Mouse (Mus musculus): Measurements from ENCODE around the gene Tha1. TPM values are rescaled to one million over a fixed set of nuclear protein-coding genes. Genes with fewer than 3 reads are reported as not detected.
A peak's percentile ranks its signal among the peaks of the same experiment; 100 is the strongest.

Gene Tha1
- 1.9 and 2.1 TPM in 2 replicates for polyA plus RNA-seq (2014; fragmentation: Nextera tagmentation; extraction: Ambion mirVana)

- peaks cover 3% of the 10 kb centered on the region; the same call in 1 of the 2 replicates for H3K4me1 ChIP-seq (ENCODE audit: control insufficient read depth, insufficient read depth, low read length)
- no peaks in the 10 kb centered on the region for H3K27me3 ChIP-seq (ENCODE audit: control insufficient read depth, insufficient read depth, low read length)
- H3K4me3 ChIP-seq (ENCODE audit: low read depth, low read length) = peak within 1 kb of the TSS; percentile 71
- H3K27ac ChIP-seq (replicated peaks; ENCODE audit: low read depth, low read length) = no peak within 1 kb of the TSS; the same call in 1 of the 2 replicates
- H3K36me3 ChIP-seq (replicated peaks; ENCODE audit: control insufficient read depth, insufficient read depth, low read depth, low read length) = no peaks in the 10 kb centered on the region
- 1% methylated on average over 51 of the region's 51 CpGs for WGBS
- H3K9me3 ChIP-seq (replicated peaks; ENCODE audit: control insufficient read depth, low read length) = no peaks in the 10 kb centered on the region
- H3K4me2 ChIP-seq (ENCODE audit: low read depth, low read length) = peak within 1 kb of the TSS; percentile 99
- DNase-seq (ENCODE audit: low spot score) = peak; percentile 92
- peak within 1 kb of the TSS; percentile 73 for H3K9ac ChIP-seq (replicated peaks; ENCODE audit: low read length)
- ATAC-seq (replicated peaks; ENCODE audit: insufficient number of reproducible peaks, low FRiP score, low TSS enrichment, low read depth) = peak; percentile 57
These were observed at the start of gene Tha1 for GRCm38 (mm10) chr11:117872861-117873608. Gene Tha1 (minus strand): TSS chr11:117873481.

DNA sequence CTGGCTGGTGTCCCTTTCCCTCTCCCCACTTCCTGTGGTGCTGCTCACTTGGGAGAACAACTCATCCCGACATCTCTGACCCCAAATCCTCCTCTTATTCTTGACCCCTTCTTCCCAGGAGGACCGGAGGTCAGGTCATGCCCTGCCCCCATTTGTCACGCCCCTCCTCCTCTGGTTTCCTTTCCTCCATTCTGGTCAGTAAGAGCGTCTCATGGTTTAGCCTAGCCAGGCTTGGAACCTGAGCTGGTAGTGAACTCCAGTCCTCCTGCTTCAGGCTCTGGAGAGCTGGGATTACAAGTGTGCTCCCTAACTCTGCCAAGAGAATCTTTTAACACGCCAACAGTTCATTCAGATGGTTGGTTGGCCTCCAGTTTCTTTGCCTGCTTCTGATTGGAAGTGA is 45.9 kb upstream of the Tha1 start:
- Histone ChIP-seq H3K27ac (replicated peaks; ENCODE audit: low read depth, low read length) (no peak overlapping the region), H3K4me2 (ENCODE audit: low read depth, low read length) (no peak overlapping the region), H3K27me3 (ENCODE audit: control insufficient read depth, insufficient read depth, low read length) (no peaks in the 10 kb centered on the region), H3K4me3 (ENCODE audit: low read depth, low read length) (no peak overlapping the region), H3K9ac (replicated peaks; ENCODE audit: low read length) (no peak overlapping the region), H3K4me1 (ENCODE audit: control insufficient read depth, insufficient read depth, low read length) (peaks cover 4% of the 10 kb centered on the region), H3K36me3 (replicated peaks; ENCODE audit: control insufficient read depth, insufficient read depth, low read depth, low read length) (no peaks in the 10 kb centered on the region), H3K9me3 (replicated peaks; ENCODE audit: control insufficient read depth, low read length) (peaks cover 3% of the 10 kb centered on the region)
- 11% methylated on average over 5 of the region's 5 CpGs for WGBS
- ATAC-seq (replicated peaks; ENCODE audit: insufficient number of reproducible peaks, low FRiP score, low TSS enrichment, low read depth) (no peak), DNase-seq (ENCODE audit: low spot score) (no peak)

GRCm38 (mm10) chr11:117918541-117918940 is 45.3 kb upstream of the Tha1 start:
- Histone ChIP-seq H3K27me3 (ENCODE audit: control insufficient read depth, insufficient read depth, low read length) (no peaks in the 10 kb centered on the region), H3K9ac (replicated peaks; ENCODE audit: low read length) (no peak overlapping the region), H3K36me3 (replicated peaks; ENCODE audit: control insufficient read depth, insufficient read depth, low read depth, low read length) (no peaks in the 10 kb centered on the region), H3K9me3 (replicated peaks; ENCODE audit: control insufficient read depth, low read length) (peaks cover 3% of the 10 kb centered on the region), H3K27ac (replicated peaks; ENCODE audit: low read depth, low read length) (no peak overlapping the region), H3K4me3 (ENCODE audit: low read depth, low read length) (no peak overlapping the region), H3K4me1 (ENCODE audit: control insufficient read depth, insufficient read depth, low read length) (peaks cover 4% of the 10 kb centered on the region), H3K4me2 (ENCODE audit: low read depth, low read length) (no peak overlapping the region)
- ATAC-seq (replicated peaks; ENCODE audit: insufficient number of reproducible peaks, low FRiP score, low TSS enrichment, low read depth) = no peak
- DNase-seq (ENCODE audit: low spot score) = no peak
- 74% methylated on average over 11 of the region's 11 CpGs for WGBS

GRCm38 (mm10) chr11:117915837-117916236 is 42.6 kb upstream of the Tha1 start:
- no peaks in the 10 kb centered on the region for H3K27me3 ChIP-seq (ENCODE audit: control insufficient read depth, insufficient read depth, low read length)
- ATAC-seq (replicated peaks; ENCODE audit: insufficient number of reproducible peaks, low FRiP score, low TSS enrichment, low read depth) = no peak

GRCm38 (mm10) chr11:117915341-117915740 is 42.1 kb upstream of the Tha1 start:
- 41% methylated on average over 1 of the region's 1 CpGs for WGBS
- H3K36me3 ChIP-seq (replicated peaks; ENCODE audit: control insufficient read depth, insufficient read depth, low read depth, low read length) = no peaks in the 10 kb centered on the region
- ATAC-seq (replicated peaks; ENCODE audit: insufficient number of reproducible peaks, low FRiP score, low TSS enrichment, low read depth) = no peak
- H3K27me3 ChIP-seq (ENCODE audit: control insufficient read depth, insufficient read depth, low read length) = no peaks in the 10 kb centered on the region
- H3K27ac ChIP-seq (replicated peaks; ENCODE audit: low read depth, low read length) = no peak overlapping the region
- H3K4me2 ChIP-seq (ENCODE audit: low read depth, low read length) = no peak overlapping the region
- H3K4me3 ChIP-seq (ENCODE audit: low read depth, low read length) = no peak overlapping the region
- H3K4me1 ChIP-seq (ENCODE audit: control insufficient read depth, insufficient read depth, low read length) = peaks cover 4% of the 10 kb centered on the region; the same call in 1 of the 2 replicates
- DNase-seq (ENCODE audit: low spot score) = no peak
- no peak overlapping the region for H3K9ac ChIP-seq (replicated peaks; ENCODE audit: low read length)
- peaks cover 3% of the 10 kb centered on the region for H3K9me3 ChIP-seq (replicated peaks; ENCODE audit: control insufficient read depth, low read length)

More at GRCm38 (mm10) chr11:117915837-117916236, 42.6 kb upstream of the Tha1 start:
- Histone ChIP-seq H3K9ac (replicated peaks; ENCODE audit: low read length) (no peak overlapping the region), H3K4me3 (ENCODE audit: low read depth, low read length) (no peak overlapping the region), H3K4me1 (ENCODE audit: control insufficient read depth, insufficient read depth, low read length) (peaks cover 4% of the 10 kb centered on the region; the same call in 1 of the 2 replicates), H3K27ac (replicated peaks; ENCODE audit: low read depth, low read length) (no peak overlapping the region), H3K36me3 (replicated peaks; ENCODE audit: control insufficient read depth, insufficient read depth, low read depth, low read length) (no peaks in the 10 kb centered on the region), H3K4me2 (ENCODE audit: low read depth, low read length) (no peak overlapping the region), H3K9me3 (replicated peaks; ENCODE audit: control insufficient read depth, low read length) (peaks cover 3% of the 10 kb centered on the region)
- no peak for DNase-seq (ENCODE audit: low spot score)
- 89% methylated on average over 7 of the region's 7 CpGs for WGBS

- Histone ChIP-seq H3K4me1 (ENCODE audit: control insufficient read depth, insufficient read depth, low read length) (peaks cover 4% of the 10 kb centered on the region; the same call in 1 of the 2 replicates), H3K9ac (replicated peaks; ENCODE audit: low read length) (no peak overlapping the region), H3K4me2 (ENCODE audit: low read depth, low read length) (no peak overlapping the region), H3K36me3 (replicated peaks; ENCODE audit: control insufficient read depth, insufficient read depth, low read depth, low read length) (no peaks in the 10 kb centered on the region), H3K27me3 (ENCODE audit: control insufficient read depth, insufficient read depth, low read length) (no peaks in the 10 kb centered on the region), H3K9me3 (replicated peaks; ENCODE audit: control insufficient read depth, low read length) (peaks cover 3% of the 10 kb centered on the region), H3K4me3 (ENCODE audit: low read depth, low read length) (no peak overlapping the region), H3K27ac (replicated peaks; ENCODE audit: low read depth, low read length) (no peak overlapping the region)
- no peak for DNase-seq (ENCODE audit: low spot score)
- ATAC-seq (replicated peaks; ENCODE audit: insufficient number of reproducible peaks, low FRiP score, low TSS enrichment, low read depth) = no peak
- WGBS = 75% methylated on average over 12 of the region's 12 CpGs
These were observed 41.2 kb upstream of the Tha1 start for GRCm38 (mm10) chr11:117914531-117914930.

DNA sequence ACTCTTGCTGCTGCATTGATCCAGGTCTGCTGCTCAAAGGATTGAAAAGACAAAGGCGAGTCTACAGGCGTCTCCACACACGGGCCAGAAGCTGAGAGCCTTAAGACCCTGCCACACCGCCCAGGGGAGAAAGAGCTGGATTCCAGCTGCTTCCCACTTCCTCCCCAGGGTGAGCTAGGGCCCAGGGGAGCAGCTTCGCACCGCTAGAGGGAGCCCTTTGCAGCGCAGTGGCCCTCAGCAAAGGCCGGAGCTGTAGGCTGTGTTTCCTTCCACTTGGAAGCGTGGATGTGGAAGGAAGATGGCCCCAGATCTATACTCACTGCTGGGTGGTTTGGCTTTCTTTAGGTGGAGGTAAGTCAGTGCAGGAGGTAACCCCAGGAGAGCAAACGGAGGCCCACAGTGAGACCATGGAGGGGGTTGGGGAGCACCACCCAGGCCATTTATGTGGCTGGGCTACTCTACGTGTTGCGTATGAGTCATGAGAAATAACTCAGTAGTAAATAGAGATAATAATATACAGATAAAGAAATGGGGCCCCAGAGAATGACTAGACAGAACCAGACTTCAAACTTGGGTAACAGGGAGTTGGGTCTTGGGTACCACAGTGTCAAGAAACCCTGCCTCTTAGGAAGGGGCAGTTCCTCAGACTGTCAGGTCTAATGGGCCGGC is 39.5 kb upstream of the Tha1 start:
- 30% methylated on average over 13 of the region's 13 CpGs for WGBS
- H3K36me3 ChIP-seq (replicated peaks; ENCODE audit: control insufficient read depth, insufficient read depth, low read depth, low read length) = no peaks in the 10 kb centered on the region
- H3K9me3 ChIP-seq (replicated peaks; ENCODE audit: control insufficient read depth, low read length) = peaks cover 3% of the 10 kb centered on the region
- H3K4me1 ChIP-seq (ENCODE audit: control insufficient read depth, insufficient read depth, low read length) = no peaks in the 10 kb centered on the region
- no peak overlapping the region; the same call in 1 of the 2 replicates for H3K9ac ChIP-seq (replicated peaks; ENCODE audit: low read length)
- ATAC-seq (replicated peaks; ENCODE audit: insufficient number of reproducible peaks, low FRiP score, low TSS enrichment, low read depth) (peak; percentile 46; the same call in 1 of the 2 replicates), DNase-seq (ENCODE audit: low spot score) (peak; percentile 82)
- no peaks in the 10 kb centered on the region for H3K27me3 ChIP-seq (ENCODE audit: control insufficient read depth, insufficient read depth, low read length)
- no peak overlapping the region for H3K27ac ChIP-seq (replicated peaks; ENCODE audit: low read depth, low read length)
- peak overlapping the region; percentile 13; the same call in 1 of the 2 replicates for H3K4me2 ChIP-seq (ENCODE audit: low read depth, low read length)
- H3K4me3 ChIP-seq (ENCODE audit: low read depth, low read length) = no peak overlapping the region

- Histone ChIP-seq H3K27me3 (ENCODE audit: control insufficient read depth, insufficient read depth, low read length) (no peaks in the 10 kb centered on the region), H3K4me1 (ENCODE audit: control insufficient read depth, insufficient read depth, low read length) (no peaks in the 10 kb centered on the region), H3K4me2 (ENCODE audit: low read depth, low read length) (no peak overlapping the region), H3K9me3 (replicated peaks; ENCODE audit: control insufficient read depth, low read length) (no peaks in the 10 kb centered on the region), H3K9ac (replicated peaks; ENCODE audit: low read length) (no peak overlapping the region), H3K4me3 (ENCODE audit: low read depth, low read length) (no peak overlapping the region), H3K36me3 (replicated peaks; ENCODE audit: control insufficient read depth, insufficient read depth, low read depth, low read length) (no peaks in the 10 kb centered on the region), H3K27ac (replicated peaks; ENCODE audit: low read depth, low read length) (no peak overlapping the region)
- WGBS = 89% methylated on average over 8 of the region's 8 CpGs
- ATAC-seq (replicated peaks; ENCODE audit: insufficient number of reproducible peaks, low FRiP score, low TSS enrichment, low read depth) (no peak), DNase-seq (ENCODE audit: low spot score) (no peak)
These were observed 36.1 kb upstream of the Tha1 start for GRCm38 (mm10) chr11:117909337-117909736.
